Mouse (Mus musculus): ENCODE results near the gene Ift81.

DNA sequence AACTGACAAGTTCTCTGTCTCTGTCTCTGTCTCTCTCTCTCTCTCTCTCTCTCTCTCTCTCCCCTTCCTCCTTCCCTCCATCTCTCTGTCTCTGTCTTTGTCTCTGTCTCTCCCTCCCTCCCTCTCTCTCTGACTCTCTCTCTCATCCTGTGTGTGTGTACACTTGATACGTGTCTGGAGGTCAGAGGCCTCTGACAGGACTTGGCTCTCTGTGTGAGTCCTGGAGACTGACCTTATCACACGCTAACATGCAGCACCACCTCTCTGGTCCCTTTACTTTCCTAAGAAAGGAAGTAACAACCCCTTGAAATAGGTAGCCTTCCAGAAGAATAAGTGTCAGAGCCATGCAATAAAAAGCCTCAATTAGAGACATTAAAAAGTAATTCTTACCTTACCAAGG is 59.2 kb downstream of the Ift81 start:
- TF ChIP-seq CTCF (IDR thresholded peaks at IDR 0.05; ENCODE audit: low read depth) (no peak), EP300 (IDR thresholded peaks at IDR 0.05; ENCODE audit: low read depth) (no peak)

Measured in heart, postnatal 0 days (tissue).